Mouse (Mus musculus) frontal cortex, adult 2 months (tissue): ENCODE measurements at regions not wholly inside any gene's neighbourhood (a gene's known extent, or its start where the extent isn't known, plus 50 kb on each side); places are given as distances from the start of the nearest gene placed in this dataset.
A peak's percentile ranks its signal among the peaks of the same experiment; 100 is the strongest.

Experiments used
- DNase-seq, 2 experiments: peaks; one replicate each; pipeline ENCODE4 v3.0.0; 2022; ENCODE audit warnings: low spot score in 1 of 2; ENCODE audit errors: extremely low spot score in 1 of 2

DNA sequence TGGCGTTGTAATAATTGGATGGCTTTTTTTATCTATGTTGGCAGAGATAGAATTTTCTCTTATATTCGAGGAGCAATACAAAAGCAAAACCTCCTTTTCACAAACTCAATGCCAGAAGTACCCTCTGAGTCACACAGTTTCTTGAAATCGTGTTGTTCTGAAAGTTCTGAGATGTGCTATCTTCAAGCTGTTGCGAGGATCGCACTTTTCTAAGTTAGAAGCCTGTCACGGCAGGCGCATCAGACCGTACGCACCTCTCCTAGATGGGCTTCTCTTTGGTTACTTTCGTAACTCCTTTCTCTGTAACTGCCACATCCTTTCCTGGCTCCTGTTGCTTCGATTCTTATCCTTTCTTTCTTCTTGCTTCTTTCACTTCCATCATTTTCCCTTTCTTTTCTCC lies 271.2 kb upstream of the Arrdc3 start:
- DNase-seq, result peak; percentile 20 to 51

DNA sequence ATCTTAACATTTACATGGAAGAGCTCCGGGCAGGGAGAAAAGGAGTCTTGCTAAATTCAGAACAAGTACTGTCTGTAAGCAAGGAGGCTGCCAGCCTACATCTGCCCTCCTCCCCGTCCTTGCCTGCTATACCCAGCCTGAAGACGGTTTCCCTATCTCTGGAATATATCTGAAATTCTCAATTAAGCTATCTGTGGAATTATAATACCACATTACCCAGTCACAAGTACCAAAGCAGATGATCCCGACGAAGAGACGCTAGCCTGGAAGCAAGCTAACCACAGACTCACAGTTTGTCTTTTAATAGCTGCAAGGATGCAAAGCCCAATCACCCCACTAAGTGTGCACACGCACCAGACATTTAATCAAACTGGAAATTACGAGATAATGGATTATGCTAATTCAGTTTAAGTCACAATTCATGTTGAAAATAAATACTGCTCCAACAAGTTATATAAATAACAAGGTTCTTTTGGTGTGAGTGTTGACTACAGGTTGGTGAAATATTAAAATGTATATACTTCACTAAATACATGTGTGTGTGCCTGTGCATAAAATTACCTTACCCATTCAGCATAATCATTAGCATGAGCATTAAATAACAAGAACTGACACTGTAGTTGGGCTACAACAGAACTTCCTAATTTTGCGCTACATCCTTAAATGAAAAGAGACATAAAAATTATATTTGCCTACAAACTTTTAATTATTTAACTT lies 269.9 kb upstream of the Arrdc3 start:
- DNase-seq, result peak; percentile 17 to 36

DNA sequence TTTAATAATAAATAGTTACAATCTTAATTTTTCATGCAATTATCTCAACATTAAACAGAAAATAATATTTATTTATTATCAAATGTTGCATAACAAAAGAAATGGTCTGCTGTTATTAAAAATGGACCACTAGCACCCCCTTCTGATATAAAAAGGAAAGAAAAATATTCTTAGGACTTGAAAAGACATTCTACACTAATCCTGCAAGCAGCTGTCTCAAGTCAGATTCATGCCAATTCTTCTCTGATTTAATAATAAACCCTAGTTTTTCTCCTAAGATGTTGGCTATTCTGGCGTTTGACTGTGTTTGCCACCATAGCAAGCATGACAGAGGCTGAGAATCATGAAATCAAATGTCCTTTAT lies 269.3 kb upstream of the Arrdc3 start:
- peak in 1 of 2 experiments; percentile 65 for DNase-seq

DNA sequence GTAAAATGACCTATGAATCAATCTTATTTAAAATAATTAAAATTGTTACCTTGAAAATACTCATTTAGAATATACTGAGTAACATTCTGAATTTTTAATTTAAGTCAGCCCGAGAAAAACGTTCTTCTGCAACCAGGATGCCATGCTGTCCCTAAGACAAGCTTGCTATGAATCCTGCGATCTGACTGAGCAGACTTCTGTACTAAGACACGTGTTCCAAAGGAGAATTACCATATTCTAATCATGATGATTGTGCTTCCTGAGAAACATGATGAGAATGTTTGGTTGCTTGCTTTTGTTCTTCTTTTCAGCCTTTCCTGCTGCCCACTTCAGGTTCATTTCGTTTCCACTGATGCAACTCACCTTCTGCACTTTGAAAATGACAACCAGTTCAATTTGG lies 268.2 kb upstream of the Arrdc3 start:
- DNase-seq, result no peak

DNA sequence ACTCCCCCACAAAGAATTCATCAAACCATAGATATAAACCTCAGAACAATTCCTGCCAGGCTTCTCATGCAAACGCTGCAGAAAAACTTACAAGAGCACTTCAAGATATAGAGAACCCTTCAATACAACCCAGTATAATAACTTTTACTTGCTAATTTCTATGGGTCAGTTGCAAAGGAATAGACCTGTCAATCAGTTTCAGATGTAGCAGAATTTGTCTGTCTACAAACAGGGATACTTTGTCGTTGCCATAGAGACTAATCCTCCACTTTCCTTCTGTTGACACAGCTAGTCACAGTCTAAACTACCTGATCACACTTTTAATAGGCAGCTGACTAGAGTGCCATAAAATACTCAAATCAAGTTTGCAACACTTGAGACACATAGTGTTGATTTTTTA lies 260.2 kb upstream of the Arrdc3 start:
- no peak for DNase-seq

DNA sequence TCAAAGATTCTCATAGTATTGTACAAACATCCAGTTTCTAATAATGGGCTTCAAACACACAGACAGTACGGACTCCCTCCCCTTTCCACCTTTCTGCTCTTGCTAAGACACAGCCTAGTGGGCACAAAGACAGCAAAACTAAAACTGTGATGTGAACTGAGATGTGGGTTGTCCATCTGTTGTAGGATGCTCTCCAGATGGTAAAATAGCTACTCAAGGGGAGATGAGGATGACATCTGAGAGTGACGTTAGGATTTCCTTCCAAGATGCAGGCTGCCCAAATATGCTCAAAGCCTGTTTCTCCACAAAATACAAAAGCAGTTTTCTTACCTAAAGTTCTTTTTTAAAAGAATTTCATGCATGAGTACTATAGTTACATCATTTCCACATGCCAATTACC lies 241.8 kb upstream of the Arrdc3 start:
- DNase-seq, result peak in 1 of 2 experiments; percentile 30

DNA sequence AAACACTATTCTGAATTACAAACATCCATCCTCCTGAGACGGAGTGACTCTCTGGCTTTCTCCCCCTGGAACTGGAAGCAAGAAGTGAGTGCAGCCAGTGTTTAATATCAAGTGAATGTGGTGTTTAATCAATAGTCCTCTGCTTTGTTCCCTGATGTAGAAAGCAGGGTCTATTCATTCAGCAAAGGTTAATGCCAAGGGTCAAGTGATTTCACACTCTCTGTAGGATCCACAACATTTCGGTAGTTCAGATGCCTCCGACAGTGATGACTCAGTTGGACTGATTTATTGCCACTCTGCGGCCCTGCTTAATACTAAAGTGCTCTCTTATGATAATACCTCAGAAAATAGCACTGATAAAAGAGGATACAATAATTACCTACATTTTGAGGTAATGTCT lies 235.6 kb upstream of the Arrdc3 start:
- DNase-seq, result no peak

DNA sequence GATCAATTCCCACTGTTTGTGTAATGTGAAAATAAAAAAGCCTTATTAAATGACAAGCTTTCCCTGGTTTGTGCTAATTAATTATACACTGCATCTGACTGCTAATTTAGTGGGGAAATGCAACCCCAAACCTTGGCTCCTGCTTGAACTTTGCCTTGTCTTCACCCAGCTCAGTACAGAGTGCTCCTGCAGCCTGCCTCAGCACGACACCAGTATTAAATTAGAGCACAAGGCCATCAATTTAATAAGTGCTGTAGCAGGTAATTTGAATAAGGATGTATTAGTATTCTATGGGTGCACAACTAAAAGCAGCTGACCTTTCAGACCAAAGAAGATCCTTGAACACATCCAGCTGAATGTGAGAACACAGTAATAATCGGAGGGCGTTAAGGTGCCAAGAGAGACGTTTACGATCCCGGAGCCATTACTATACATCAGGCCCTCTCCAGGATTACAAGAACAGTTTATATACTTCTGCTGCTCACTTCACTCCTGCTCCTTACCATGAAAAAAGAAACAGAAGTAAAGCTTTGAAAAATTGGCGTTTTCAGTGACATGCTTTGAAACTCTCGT lies 230.1 kb upstream of the Arrdc3 start:
- no peak for DNase-seq

DNA sequence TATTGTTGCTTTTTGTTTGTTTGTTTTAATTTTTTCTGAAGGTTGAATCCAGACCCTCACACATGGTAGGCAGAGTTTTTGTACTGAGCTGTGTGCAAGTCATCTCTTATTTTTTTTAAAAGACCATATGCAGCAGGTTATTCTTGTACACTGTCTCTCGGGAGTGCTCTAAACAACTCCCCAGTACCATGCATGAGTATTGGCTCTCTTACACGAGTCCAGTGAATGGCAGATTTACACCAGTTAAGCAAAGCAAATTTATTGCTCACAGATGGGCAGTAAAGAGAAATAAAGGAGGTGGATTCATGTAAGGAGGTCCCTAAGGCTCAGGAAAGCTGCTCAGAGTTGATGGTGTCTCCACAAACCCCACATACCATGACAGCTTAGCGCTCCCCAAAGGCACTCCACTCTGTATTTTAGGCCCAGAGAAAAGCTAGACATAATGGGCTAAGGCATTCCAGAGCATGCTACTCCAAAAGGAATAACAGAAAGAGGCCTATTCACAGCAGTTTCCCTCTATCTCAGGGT lies 216.9 kb upstream of the Arrdc3 start:
- no peak for DNase-seq

DNA sequence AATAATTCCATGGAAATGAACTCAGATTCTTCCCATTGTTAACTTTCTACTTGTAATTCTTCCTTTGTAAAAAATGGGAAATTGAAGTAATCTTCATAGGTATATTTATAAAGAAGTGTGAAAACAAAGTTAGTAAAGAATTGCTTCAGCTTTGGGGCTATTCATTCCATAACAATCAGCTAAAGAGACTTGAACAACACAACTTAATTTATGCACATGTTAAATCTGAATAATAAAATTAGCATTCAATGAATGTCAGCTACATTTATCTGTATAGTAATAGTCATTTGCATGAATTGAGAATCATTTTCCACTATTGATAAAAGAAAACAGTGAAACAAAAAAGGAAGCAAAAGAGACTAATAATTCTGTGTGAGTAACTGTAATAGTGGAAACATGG lies 193.3 kb upstream of the Arrdc3 start:
- no peak for DNase-seq

DNA sequence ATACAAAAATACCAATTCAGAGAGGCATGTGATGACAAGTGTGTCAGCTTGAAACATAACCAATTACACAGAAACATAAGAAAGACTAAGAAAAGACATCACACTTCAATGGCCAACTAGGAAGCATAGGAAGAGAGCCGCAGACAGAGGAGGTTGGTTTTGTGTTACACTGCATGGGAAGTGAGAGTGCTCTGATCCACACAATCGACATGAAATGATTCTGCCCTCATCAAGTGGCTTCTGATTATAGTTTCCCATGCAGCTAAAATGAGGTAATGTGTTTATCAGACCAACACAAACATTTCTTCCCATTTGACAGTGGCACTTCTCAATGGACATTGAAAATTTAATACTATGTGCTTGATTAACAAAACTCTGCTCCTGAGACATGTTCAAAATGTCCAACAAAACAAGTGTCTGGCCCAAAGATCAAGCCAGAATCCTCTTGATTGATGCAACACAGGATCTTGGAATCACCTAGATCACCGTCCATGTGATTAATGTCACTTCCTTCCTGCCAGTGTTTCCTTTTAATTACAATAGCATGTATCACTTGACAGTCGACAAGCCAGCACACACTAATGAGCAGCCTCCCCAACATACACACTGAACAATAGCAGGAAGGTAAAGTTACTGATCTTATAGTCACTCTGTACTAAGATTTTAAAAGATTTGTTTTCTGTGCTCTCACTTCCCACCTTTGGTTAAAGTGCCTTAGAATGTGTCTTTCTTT lies 192.4 kb upstream of the Arrdc3 start:
- no peak for DNase-seq

DNA sequence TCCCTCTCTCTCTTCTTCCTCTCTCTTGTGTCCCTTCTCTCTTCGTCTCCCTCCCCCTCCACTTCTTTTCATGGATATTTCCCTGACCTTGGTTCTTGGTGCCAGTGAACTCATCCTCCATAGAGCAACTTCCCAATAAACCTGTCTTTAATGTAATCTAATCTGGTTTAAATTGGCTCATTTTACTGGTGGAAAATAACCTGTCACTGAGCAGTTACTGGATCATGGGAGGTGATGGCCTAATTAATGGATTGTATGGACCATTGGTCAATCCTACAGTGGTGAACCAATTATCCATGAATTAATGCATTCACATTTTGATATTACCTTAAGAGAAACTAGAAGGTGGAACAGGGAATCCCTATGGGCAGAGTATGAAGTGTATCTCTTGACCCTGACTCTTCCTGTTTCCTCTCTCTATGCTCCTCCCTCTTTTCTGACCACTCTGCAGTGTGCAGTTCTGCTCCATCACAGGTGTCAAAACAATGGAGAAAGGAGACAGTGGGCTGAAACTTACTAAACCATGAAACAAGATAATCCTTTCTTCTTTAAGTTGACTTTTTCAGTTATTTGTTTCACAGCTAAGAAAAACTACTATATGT lies 187.5 kb upstream of the Arrdc3 start:
- DNase-seq, result no peak

DNA sequence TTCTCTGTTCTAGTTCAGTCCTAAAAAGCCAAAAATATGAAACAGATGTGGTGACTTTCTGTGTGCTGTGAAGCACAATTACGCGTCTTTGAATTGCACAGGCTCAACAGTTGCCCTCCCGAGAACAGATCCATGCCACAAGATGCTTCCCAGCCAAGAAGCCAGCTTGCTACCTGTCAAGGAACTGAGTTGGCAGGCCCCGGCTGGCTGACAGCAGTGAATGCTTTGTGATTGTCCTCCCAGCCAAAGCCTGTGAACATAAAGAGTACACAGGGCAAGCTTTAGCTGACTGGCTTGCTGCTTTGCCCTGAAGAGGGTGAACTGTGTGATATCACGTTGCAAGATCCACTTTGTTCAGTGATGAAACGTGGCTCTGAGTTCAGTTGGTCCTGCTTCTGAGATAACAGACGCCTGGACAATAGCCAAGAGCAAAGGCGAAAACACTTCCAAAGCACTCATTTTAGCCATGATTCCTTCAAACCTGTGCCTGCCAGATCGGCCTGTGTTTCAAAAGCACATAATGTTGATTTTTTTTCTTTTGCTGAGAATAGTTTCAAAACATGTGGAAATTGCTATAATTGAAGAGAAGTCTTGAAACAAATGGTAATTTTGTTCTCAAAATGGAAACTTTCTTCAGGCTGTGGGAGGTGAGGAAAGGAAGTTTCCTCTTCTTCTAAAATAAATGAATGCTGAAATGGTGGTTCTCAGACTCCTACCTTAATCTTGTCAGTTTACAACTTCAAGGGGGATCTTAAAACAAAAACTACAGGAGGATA lies 173.5 kb upstream of the Arrdc3 start:
- peak; percentile 40 to 41 for DNase-seq

DNA sequence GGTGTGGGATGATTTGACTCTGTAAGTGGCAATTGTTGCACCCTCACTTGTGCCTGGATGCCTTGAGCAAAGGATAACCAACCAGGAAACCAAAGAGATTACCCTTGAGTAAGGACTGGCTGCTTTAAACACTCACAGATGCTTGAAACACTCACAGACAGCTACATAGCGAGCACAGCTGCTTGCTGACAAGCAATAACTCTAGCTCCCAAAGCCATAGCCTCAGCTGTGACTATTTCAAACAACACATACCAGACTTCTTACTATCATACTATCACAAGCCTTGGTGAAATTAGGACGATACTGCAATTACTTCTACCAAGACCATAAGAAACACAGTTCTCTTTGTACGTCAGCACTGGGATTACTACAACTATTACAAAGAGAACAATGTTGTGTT lies 163.9 kb upstream of the Arrdc3 start:
- DNase-seq, result no peak

DNA sequence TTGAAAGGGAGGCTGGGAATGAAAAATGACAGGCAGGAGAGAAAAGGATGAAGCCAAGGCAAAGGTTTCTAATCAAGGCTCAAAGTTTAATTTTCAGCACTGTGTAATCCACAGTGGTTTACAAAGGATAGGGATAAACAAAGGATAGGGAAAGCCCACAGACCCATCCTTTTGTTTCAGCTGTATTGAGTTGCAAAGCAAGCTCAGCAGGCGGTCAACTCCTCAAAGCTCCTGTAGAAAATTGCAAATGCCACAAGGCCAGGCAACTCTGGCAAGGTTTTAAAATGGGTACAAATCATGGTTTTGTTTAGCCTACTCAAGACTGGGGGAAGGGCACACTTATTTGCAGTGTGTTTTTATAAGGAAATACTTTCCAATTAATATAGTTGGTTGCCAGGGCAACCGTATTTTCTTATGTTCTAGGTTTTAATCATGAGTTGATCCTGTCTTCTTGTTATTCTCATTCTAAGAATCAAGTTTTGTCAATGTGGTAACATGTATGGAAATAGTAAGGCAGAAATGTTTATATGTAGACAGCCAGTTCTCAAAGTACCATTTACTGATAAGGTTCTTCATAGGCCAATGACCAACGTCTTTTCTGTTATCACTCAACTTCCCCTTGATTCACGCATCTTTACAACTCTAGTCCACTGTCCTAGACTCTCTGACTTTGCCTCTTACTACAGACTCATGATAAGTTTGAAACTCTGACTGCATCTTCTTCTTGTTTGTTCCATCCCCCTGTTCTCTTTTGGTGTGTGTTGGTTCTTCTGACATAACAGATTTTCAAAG lies 159.8 kb upstream of the Arrdc3 start:
- no peak for DNase-seq

DNA sequence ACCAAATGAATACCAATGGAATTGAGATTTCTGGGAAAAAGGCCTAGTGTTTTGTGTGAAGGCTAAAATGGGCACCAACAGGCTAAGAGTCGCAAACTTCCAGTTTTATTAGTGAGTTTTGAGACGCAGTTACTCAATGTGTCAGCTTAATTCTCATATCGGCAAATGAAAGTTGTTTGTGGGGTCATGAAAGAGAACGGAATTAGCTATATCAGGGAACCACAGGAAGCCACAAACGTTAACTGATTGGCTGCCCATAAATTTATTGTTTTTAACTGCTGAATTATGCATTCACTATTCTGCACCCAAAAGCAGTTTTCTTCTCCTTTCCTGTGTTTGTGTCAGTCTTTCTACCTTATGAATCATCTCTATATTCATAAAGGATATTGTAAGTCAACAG lies 154.0 kb upstream of the Arrdc3 start:
- no peak for DNase-seq

DNA sequence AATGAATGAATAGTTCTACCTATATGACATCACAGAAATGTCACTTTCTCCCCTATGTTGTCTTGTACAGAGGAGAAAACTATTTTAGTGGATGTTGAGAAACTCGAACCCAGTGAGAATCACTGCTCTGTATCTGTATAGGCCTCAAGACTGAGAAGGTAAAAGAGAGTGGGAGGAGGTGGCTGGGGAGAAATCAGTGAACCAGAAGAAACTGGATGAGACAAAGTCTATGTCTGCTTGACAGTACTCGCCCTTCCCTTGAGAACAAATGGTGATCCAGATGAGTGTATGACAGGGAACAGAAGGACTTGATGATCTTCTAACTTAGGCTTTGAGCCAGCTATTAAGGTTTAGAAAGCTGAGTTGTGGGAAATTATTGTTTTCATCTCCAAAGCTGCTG lies 137.2 kb upstream of the Arrdc3 start:
- DNase-seq, result no peak

DNA sequence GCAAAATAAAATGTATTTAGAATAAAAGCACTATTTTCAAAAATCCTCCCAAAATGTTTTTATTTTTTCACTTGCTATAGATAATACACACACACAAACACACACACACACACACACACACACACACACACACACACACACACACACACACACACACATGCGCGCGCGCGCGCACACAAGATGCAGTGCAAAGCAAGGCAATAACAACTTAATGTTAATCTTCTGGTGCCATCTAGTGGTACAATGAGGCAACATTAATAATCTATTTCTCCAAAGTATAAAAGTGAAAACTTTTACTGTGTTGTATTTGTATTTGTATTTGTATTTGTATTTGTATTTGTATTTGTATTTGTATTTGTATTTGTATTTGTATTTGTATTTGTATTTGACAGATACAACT lies 136.2 kb upstream of the Arrdc3 start:
- DNase-seq, result peak in 1 of 2 experiments; percentile 71
